Mouse (Mus musculus) forebrain, embryonic 10.5 days (tissue): Measurements from ENCODE around the gene Gprin1. TPM values are rescaled to one million over a fixed set of nuclear protein-coding genes. Genes with fewer than 3 reads are reported as not detected.

ENCODE experiments used
- DNase-seq: peaks from one replicate; pipeline ENCODE4 v3.0.0-alpha.2; 2017; ENCODE audit warnings: low spot score; ENCODE audit errors: extremely low spot score
- H3K27ac ChIP-seq: fragments of 300-500 bp; sonication (generic); 2 replicates; pipeline ENCODE4 v1.5.1; 2016; ENCODE audit warnings: mild to moderate bottlenecking
- H3K27me3 ChIP-seq: fragments of 300-500 bp; sonication (generic); 2 replicates; pipeline ENCODE4 v1.6.1; 2016; ENCODE audit warnings: mild to moderate bottlenecking; ENCODE audit not compliant: poor library complexity, severe bottlenecking
- H3K36me3 ChIP-seq: fragments of 300-500 bp; sonication (generic); replicated peaks from 2 replicates; pipeline ENCODE4 v1.6.1; 2016; ENCODE audit warnings: mild to moderate bottlenecking, moderate library complexity
- H3K4me1 ChIP-seq: fragments of 300-500 bp; sonication (generic); 2 replicates; pipeline ENCODE4 v1.6.1; 2016
- H3K4me3 ChIP-seq: fragments of 300-500 bp; sonication (generic); 2 replicates; pipeline ENCODE4 v1.5.1; 2016; ENCODE audit warnings: mild to moderate bottlenecking, moderate library complexity
- H3K9me3 ChIP-seq: fragments of 300-500 bp; sonication (generic); 2 replicates; pipeline ENCODE4 v1.6.1; 2016; ENCODE audit warnings: mild to moderate bottlenecking, moderate library complexity
- WGBS: fragments of 180-500 bp; shearing (Covaris S2); methylation state at CpG from one replicate; pipeline ENCODE4 v1.1.7; 2016; 5-methylcytosine and 5-hydroxymethylcytosine counted together
- polyA plus RNA-seq: library from polyadenylated mRNA; unstranded; fragments of >200 nt; fragmentation: Nextera tagmentation; extraction: Ambion mirVana; gene quantifications from 2 replicates; pipeline ENCODE4 v1.2.1, GENCODE M21; 2016

Gprin1 gene
- polyA plus RNA-seq, 1 experiment from 2014 or later = 0.56 TPM

DNA sequence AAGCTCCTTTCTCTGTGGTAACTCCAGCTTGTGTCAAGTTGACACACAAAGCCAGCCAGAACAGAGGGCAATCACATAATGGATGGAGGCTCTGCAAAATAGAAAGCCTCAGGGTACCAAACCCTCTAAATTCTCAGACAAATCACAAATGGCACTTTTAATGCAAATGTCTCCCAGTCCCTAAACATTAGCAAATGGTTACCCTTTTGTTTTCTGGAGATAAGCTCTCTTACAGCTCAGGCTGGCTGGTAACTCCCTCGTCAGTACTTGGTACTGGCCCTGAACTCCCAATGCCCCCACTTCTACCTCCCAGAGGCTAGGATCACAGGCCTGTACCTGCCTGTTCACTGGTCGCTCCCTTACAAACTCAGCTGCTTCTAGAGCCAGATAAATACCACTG lies 33.6 kb upstream of the Gprin1 start:
- no peak for DNase-seq
- Histone ChIP-seq H3K27ac (no peak overlapping the region), H3K27me3 (peaks cover 18% of the 10 kb centered on the region; the same call in 1 of the 2 replicates), H3K9me3 (no peaks in the 10 kb centered on the region), H3K4me3 (no peak overlapping the region), H3K4me1 (no peaks in the 10 kb centered on the region), H3K36me3 (no peaks in the 10 kb centered on the region)
- 48% methylated on average over 2 of the region's 2 CpGs for WGBS

DNA sequence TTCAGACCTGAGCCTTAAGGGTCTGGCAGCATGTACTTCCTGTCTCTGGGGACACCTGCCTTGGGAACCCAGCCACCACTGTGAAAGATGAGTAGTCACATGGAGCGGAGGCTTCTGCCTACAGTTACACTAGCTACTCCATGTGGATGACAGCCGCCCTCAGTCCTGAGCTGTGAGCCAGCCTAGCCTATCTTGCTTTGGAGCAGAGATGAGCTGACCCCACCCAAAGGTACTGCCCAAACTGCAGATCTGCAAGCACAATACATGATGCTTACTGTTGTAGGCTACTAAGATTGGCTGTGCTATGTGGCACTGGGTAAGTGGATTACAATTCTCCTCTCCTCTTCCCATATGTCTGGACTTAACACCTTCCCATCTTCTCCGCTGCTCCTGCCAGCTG lies 31.4 kb upstream of the Gprin1 start:
- no peak for DNase-seq
- H3K27ac ChIP-seq = no peak overlapping the region
- no peaks in the 10 kb centered on the region for H3K36me3 ChIP-seq
- no peaks in the 10 kb centered on the region for H3K4me1 ChIP-seq
- H3K9me3 ChIP-seq = no peaks in the 10 kb centered on the region; the same call in 1 of the 2 replicates
- no peaks in the 10 kb centered on the region for H3K27me3 ChIP-seq
- WGBS = 83% methylated on average over 3 of the region's 3 CpGs
- H3K4me3 ChIP-seq = no peak overlapping the region

DNA sequence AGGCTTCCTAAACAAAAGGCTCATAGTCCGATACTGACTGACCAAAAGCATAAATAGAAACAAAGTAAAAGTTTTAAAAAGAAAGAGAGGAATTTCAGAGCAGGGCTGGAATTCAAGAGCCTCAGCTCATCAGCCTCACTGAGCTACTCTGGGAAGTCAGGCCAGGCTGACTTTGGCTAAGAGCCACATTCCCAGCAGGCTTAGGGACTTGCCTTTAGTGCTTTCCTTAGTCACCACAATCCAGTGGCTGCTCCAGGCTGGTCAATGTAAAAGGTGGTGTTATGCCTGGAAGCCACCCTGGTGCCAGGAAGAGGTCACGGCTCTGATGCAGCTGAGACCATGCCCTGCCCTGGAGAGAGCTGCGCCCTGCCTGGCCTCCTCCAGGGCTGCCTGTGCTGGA lies 30.9 kb upstream of the Gprin1 start:
- H3K4me1 ChIP-seq = no peaks in the 10 kb centered on the region
- no peak overlapping the region for H3K4me3 ChIP-seq
- no peaks in the 10 kb centered on the region; the same call in 1 of the 2 replicates for H3K9me3 ChIP-seq
- 85% methylated on average over 3 of the region's 3 CpGs for WGBS
- no peaks in the 10 kb centered on the region for H3K36me3 ChIP-seq
- H3K27me3 ChIP-seq = no peaks in the 10 kb centered on the region
- no peak overlapping the region for H3K27ac ChIP-seq
- no peak for DNase-seq

DNA sequence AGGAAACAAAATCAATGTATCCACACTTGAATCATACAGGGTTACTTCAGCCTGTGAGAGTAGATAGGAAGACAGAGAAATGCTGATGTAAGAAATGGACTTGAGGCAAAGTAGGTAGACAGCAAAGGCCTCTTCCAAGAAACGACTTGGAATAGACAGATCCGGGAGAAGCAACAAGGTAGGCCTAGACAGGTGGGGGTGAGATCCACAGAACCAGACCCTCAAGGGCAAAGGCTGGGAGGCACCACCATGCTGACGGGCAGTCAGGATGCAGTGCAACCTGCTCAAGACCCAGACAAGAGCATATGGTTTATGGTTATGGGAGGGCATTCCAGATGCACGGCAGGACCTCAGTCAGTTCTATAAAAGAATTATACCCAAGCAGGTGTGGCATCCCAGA lies 17.3 kb upstream of the Gprin1 start:
- WGBS = 80% methylated on average over 4 of the region's 4 CpGs
- H3K4me3 ChIP-seq = no peak overlapping the region
- H3K36me3 ChIP-seq = no peaks in the 10 kb centered on the region
- H3K4me1 ChIP-seq = peaks cover 26% of the 10 kb centered on the region
- H3K9me3 ChIP-seq = peaks cover 2% of the 10 kb centered on the region; the same call in 1 of the 2 replicates
- DNase-seq = no peak
- H3K27me3 ChIP-seq = peaks cover 59% of the 10 kb centered on the region
- H3K27ac ChIP-seq = no peak overlapping the region

DNA sequence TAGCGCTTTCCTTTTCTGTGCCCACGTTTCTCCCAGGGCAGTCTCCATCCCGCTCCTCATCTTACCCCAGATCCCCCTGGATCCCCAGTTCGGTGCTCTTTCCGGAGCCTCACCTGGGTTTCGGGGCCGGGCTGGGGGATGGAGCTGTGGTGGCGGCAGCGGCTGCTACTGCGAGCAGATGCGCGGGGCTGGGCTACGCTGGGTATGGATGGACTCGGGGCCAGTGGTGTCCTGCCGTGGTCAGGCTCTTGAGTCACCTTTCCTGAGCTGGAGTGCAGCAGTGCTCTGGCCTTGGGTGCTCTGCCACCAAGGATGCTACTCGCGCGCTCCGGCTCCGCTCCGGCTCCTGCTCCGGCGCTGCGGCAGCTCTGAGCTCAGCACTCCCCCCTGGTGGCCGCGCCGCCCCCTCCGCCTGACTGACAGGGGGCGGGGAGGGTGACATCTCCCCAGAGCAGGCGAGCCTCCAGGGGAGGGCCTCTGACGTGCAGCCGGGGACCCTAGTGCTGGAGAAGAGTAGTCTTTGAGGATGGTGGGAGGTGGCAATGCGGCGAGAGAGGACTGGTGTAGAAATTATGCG lies 16.6 kb upstream of the Gprin1 start, which contains the start of gene Sncb:
Gene Sncb, minus strand, starts transcription at position 404 of the 577 bp plus-strand sequence.
- DNase-seq = peak; percentile 69
- peaks cover 26% of the 10 kb centered on the region for H3K4me1 ChIP-seq
- H3K36me3 ChIP-seq = no peaks in the 10 kb centered on the region
- WGBS = 1% methylated on average over 35 of the region's 35 CpGs
- H3K27me3 ChIP-seq = peaks cover 65% of the 10 kb centered on the region
- peak within 1 kb of the TSS; percentile 56 for H3K4me3 ChIP-seq
- peak within 1 kb of the TSS; percentile 35; the same call in 1 of the 2 replicates for H3K27ac ChIP-seq
- H3K9me3 ChIP-seq = peaks cover 2% of the 10 kb centered on the region; the same call in 1 of the 2 replicates

DNA sequence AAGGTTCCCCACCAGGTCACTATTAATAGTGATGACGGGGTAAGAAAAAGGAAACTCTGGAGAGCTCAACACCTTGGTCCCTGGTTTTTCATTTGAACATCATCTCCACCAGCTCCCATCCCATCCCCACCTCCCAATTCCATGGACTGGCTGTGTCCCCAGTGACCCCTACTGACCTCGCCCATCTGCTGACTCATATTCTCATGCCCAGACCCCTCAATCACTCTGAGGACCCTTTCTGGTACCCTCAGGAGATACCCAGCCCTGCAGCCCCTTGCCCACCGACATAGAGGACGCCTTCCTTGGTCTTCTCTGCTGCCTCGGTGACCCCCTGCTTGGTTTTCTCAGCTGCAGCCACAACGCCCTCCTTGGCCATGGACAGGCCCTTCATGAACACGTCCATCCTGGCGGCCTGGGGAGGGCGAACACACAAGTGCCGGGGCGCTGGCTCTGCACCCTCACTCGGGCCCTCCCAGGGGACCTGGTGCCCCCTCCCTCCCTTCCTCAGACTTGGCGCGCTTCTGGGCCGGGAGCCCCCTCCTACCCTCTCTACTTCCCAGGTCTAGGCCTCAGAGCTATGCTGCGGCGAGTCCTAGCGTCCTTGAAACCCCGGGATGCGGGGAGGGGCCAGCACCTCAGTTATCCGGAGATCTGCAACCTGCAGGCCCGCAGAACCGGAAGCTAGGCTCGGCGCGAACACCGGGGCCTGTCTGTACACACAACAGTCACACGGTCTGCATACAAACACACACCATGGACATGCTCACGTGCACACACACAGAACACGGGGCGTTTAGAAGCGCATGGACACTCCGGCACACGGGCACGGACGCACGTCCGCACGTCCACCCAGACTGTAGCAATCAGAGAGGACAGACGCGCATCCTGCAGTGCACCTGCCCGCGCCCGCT lies 15.9 kb upstream of the Gprin1 start:
- no peak for DNase-seq
- H3K27ac ChIP-seq = peak overlapping the region; percentile 35; the same call in 1 of the 2 replicates
- no peaks in the 10 kb centered on the region for H3K9me3 ChIP-seq
- peak overlapping the region; percentile 56 for H3K4me3 ChIP-seq
- H3K4me1 ChIP-seq = peaks cover 29% of the 10 kb centered on the region
- peaks cover 73% of the 10 kb centered on the region for H3K27me3 ChIP-seq
- WGBS = 5% methylated on average over 44 of the region's 44 CpGs
- H3K36me3 ChIP-seq = no peaks in the 10 kb centered on the region

DNA sequence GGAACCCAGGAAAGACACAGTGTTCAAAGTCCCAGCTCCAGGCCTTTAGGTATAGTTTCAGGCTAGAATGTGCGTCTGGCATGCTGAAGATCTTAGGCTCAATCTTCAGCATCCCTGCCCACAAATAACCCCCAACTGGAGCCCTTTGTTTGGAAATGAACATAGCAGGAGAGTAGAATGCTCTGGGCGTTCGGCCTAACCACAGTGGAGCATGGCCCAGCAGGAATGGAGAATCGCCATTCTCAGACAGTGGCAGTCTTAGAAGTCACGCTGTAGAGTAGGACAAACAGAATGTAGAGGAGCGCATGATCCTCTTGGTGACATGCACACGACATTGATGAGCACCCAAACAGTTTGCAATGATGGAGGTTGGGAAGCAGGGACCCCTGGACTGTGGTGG lies 11.2 kb upstream of the Gprin1 start:
- Histone ChIP-seq H3K4me3 (no peak overlapping the region), H3K4me1 (peaks cover 55% of the 10 kb centered on the region), H3K36me3 (no peaks in the 10 kb centered on the region), H3K27ac (no peak overlapping the region), H3K9me3 (no peaks in the 10 kb centered on the region), H3K27me3 (peaks cover 86% of the 10 kb centered on the region)
- 82% methylated on average over 7 of the region's 7 CpGs for WGBS
- DNase-seq = no peak

DNA sequence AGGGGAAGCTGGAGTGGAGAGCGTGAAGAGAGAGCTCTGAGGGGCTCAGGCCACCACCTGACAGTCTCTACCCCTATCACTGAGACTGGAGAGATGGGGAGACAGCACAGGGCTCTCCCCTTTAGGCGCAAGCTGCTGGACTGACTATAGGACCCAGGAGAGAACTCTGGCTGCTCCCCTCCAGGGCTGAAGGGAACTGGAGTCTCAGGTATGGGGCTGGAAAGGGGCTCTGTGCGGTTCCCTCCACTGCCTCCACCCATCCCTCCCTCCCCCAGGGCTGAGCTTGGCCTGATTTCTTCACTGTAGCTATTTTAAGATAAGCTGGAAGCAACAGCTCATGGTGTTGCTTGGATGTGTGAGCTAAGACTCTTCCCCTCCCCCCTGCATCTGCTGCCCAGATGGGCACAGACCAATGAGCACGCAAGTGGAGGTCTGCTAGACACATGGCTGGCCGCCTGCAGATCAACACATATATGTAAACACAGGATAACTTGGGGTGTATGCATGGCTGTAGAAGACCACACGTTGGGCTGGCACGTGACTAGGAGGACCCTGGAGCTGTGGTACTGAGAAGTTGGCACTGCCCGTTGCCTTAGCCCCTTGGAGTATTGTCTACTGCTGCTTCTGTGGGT lies 10.6 kb upstream of the Gprin1 start:
- H3K9me3 ChIP-seq = no peaks in the 10 kb centered on the region
- 65% methylated on average over 8 of the region's 8 CpGs for WGBS
- H3K36me3 ChIP-seq = no peaks in the 10 kb centered on the region
- H3K27ac ChIP-seq = 0 out of 2 replicates have a peak overlapping the region, but pooled peaks have one; percentile 15
- no peak for DNase-seq
- H3K4me1 ChIP-seq = peaks cover 53% of the 10 kb centered on the region
- H3K27me3 ChIP-seq = peaks cover 86% of the 10 kb centered on the region
- no peak overlapping the region for H3K4me3 ChIP-seq

DNA sequence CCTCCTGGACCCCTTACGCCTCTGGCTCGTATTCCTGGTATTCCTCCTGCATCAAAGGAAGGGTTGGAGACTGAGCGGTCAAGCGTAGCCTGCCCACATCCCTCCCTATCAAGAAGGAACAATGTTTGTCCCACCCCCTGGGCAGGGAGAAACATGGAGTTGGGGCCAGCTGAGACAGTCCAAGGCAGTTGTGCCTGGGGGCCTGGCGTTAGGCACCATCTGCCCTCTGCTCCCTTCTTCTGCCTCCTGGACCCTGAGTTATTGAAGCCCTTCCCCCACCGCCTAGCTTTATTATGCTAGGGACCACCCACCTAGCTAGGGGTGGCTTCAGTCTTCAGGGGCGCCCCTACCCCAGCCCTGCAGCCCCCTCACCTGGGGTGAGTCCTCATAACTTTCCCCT lies 9.8 kb upstream of the Gprin1 start:
- H3K27ac ChIP-seq = peak overlapping the region; percentile 57; the same call in 1 of the 2 replicates
- H3K4me1 ChIP-seq = peaks cover 47% of the 10 kb centered on the region
- H3K9me3 ChIP-seq = no peaks in the 10 kb centered on the region
- no peak for DNase-seq
- H3K36me3 ChIP-seq = no peaks in the 10 kb centered on the region
- 9% methylated on average over 7 of the region's 7 CpGs for WGBS
- H3K27me3 ChIP-seq = peaks cover 84% of the 10 kb centered on the region
- H3K4me3 ChIP-seq = peak overlapping the region; percentile 56

DNA sequence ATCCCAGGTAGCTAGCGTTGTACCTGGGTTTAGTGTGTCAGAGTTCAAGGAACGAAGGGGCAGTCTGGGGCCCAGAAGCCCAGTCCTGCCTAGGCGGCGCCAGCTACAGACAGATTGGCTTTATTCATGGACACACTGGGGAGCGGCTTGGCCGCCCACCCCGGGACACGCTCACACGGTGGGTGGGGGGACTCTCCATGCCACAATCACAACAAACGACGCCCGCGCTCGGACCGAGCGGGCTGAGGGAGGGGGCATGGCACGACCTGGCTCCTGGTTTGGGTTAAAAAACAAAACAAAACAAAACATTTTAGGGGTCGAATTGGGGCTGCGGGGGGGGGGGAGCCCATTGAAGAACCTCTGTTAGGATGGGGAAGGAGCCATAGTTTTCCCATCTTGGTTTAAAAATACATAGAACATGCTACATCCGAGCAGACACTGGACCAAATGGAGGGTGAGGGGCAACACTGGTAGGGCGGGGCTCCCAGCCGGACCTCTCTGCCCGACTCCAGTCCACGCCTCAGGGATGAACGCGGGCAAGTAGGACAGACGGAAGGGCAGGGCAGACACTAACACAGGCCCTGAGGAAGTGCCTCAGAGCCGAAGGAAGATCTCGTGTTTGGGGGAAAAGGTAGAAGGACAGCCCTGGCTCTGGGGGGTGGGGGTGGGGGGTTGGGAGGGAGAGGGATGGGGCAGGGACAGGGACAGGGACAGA lies 9.2 kb upstream of the Gprin1 start:
- under 1% methylated on average over 29 of the region's 29 CpGs for WGBS
- H3K36me3 ChIP-seq = no peaks in the 10 kb centered on the region
- peaks cover 83% of the 10 kb centered on the region for H3K27me3 ChIP-seq
- H3K4me1 ChIP-seq = peaks cover 49% of the 10 kb centered on the region
- H3K4me3 ChIP-seq = peak overlapping the region; percentile 56
- no peaks in the 10 kb centered on the region for H3K9me3 ChIP-seq
- H3K27ac ChIP-seq = peak overlapping the region; percentile 57
- DNase-seq = no peak

DNA sequence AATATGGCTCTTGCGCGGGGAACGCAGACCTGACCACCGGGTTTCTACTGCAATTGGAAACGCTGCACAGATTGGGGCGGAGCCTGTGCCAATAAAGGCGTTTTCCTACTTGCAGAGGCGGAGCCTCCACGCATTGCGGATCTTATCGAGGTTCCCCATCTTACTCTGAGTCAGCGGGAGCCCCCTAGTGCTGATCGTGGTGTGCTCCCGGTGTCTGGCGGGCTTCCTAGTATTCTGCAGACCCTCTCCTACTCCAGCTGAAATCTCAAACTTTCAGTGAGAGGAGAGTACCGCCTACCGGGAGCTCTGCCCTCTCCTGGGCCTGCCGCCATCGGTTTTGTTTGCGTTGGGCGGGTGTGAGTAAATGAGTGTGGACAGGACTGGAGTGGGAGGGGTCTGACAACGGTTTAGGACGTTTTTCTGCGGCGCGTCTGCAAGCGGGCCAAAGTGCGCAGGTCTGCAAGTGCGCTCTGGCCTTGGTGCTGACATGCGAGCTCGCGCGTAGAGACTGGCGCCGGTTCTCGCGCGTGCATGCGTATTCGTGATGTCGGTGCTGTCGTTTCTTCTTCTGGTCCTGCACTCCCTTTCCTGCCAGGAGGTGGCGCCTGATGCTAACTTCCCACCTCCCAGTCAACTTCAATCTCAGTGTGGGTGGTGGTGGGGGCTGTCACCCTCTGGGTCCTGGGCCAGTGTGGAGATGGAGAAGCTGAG lies 8.5 kb upstream of the Gprin1 start:
- peak overlapping the region; percentile 56 for H3K4me3 ChIP-seq
- DNase-seq = peak; percentile 92
- peak overlapping the region; percentile 77 for H3K27ac ChIP-seq
- H3K9me3 ChIP-seq = no peaks in the 10 kb centered on the region
- WGBS = under 1% methylated on average over 43 of the region's 43 CpGs
- H3K27me3 ChIP-seq = peaks cover 82% of the 10 kb centered on the region
- peaks cover 49% of the 10 kb centered on the region for H3K4me1 ChIP-seq
- no peaks in the 10 kb centered on the region for H3K36me3 ChIP-seq
